Mouse (Mus musculus) limb, embryonic 10.5 days (tissue): ENCODE data around the gene Gm49396. TPM values are rescaled to one million over a fixed set of nuclear protein-coding genes. Genes with fewer than 3 reads are reported as not detected.

ENCODE experiments used
- DNase-seq: peaks from one replicate; pipeline ENCODE4 v3.0.0-alpha.2; 2017; ENCODE audit warnings: low spot score
- H3K27ac ChIP-seq: fragments of 300-500 bp; sonication (generic); 2 replicates; pipeline ENCODE4 v1.5.1; 2016; ENCODE audit warnings: mild to moderate bottlenecking
- H3K27me3 ChIP-seq: fragments of 300-500 bp; sonication (generic); 2 replicates; pipeline ENCODE4 v1.6.1; 2016; ENCODE audit warnings: low read depth, mild to moderate bottlenecking; ENCODE audit not compliant: poor library complexity, severe bottlenecking
- H3K36me3 ChIP-seq: fragments of 300-500 bp; sonication (generic); 2 replicates; pipeline ENCODE4 v1.6.1; 2016; ENCODE audit warnings: mild to moderate bottlenecking, moderate library complexity
- H3K4me1 ChIP-seq: fragments of 300-500 bp; sonication (generic); 2 replicates; pipeline ENCODE4 v1.6.1; 2016
- H3K4me3 ChIP-seq: fragments of 300-500 bp; sonication (generic); 2 replicates; pipeline ENCODE4 v1.5.1; 2016; ENCODE audit warnings: mild to moderate bottlenecking, moderate library complexity
- H3K9me3 ChIP-seq: fragments of 300-500 bp; sonication (generic); replicated peaks from 2 replicates; pipeline ENCODE4 v1.6.1; 2016; ENCODE audit warnings: mild to moderate bottlenecking
- WGBS: fragments of 180-500 bp; shearing (Covaris S2); methylation state at CpG from one replicate; pipeline ENCODE4 v1.1.7; 2016; 5-methylcytosine and 5-hydroxymethylcytosine counted together
- polyA plus RNA-seq: library from polyadenylated mRNA; unstranded; fragments of >200 nt; fragmentation: Nextera tagmentation; extraction: Ambion mirVana; gene quantifications from 2 replicates; pipeline ENCODE4 v1.2.1, GENCODE M21; 2016

Gene Gm49396
- 13.4 and 15.3 TPM in 2 replicates for polyA plus RNA-seq

DNA sequence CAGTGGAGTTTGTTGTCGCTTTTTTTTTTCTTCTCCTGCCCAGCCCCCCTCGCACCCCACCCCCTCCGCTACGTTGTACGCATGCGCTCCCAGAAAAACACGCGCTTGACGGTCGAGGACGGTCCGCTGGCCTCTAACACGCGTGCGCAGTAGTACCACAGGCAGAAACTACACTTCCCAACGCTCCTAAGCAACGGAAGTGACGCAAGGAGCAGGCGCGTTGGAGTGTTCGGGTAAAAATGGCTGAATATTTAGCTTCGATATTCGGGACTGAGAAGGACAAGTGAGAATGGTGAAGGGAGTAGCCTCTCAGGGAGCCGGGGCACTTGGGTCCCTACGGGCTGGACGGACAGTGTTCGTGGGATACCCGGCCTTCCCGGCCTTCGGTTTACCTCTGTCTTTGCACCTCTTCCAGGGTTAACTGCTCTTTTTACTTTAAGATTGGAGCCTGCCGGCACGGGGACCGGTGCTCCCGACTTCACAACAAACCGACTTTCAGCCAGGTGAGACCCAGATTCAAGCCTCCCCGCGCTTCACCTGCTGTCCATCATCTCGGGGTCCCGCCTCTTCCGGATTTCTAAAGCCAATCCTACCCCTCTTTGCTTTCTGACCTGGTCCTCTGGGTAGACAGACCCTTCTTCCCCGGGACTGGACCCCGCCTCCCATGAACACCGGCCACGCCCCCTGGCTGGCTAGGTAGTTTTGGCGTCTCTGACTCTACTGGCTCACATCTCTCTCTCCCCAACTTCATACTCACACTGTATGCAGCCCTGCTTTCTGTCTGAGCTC, at the start of gene Gm49396, which contains the start of the genes U2af1l4 and Psenen:
Gm49396 (plus strand) TSS at position 228 of the 789 bp plus-strand sequence.
U2af1l4 (plus strand) TSS at position 185 of the 789 bp plus-strand sequence.
Psenen (minus strand) TSS at position 511 of the 789 bp plus-strand sequence.
- Histone ChIP-seq H3K27ac (peak within 1 kb of the TSS; percentile 93), H3K4me1 (peaks cover 26% of the 10 kb centered on the region), H3K9me3 (no peaks in the 10 kb centered on the region), H3K4me3 (peak within 1 kb of the TSS; percentile 77), H3K36me3 (peaks cover 38% of the 10 kb centered on the region), H3K27me3 (no peaks in the 10 kb centered on the region)
- DNase-seq = peak; percentile 97
- WGBS = under 1% methylated on average over 45 of the region's 45 CpGs

DNA sequence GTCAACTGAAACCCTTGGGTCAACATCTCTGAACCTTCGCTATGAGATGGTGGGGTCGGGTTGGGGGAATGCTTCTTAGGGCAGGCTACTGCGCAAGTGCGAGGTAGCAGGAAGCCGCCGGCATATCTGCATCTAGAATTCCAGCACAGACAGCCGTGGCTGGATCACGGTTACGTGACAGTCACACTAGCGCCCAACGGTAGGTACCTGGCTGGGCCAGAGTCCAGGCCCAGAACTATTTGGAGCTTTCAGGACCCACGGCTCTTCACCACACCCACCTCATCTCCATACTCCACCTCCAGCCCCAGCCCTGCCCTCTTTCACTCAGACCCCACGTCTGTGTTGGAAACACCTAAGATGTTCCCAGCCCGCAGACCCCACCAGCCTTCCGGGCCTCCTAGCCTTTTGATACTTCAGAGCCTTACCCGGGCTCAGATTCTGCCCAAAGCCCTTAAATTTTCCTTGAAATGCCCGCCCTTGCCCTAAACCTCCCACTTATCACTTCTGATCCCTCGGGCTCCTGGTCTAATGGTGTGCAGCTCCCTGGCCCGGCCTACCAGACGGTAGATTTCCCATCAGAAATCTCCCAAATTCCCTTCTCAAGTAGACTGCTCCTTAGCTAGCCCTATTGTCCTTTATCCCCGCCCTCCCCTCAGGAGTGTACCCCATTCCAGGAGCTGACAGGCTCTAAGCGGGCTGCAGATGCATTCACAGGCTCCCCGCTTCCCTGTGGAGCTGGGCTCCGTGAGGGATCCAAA, 48.0 kb upstream of the Gm49396 start:
- Histone ChIP-seq H3K4me1 (no peaks in the 10 kb centered on the region), H3K27me3 (peaks cover 13% of the 10 kb centered on the region; the same call in 1 of the 2 replicates), H3K4me3 (no peak overlapping the region), H3K27ac (no peak overlapping the region), H3K9me3 (no peaks in the 10 kb centered on the region), H3K36me3 (no peaks in the 10 kb centered on the region)
- DNase-seq = no peak
- WGBS = 53% methylated on average over 24 of the region's 24 CpGs

DNA sequence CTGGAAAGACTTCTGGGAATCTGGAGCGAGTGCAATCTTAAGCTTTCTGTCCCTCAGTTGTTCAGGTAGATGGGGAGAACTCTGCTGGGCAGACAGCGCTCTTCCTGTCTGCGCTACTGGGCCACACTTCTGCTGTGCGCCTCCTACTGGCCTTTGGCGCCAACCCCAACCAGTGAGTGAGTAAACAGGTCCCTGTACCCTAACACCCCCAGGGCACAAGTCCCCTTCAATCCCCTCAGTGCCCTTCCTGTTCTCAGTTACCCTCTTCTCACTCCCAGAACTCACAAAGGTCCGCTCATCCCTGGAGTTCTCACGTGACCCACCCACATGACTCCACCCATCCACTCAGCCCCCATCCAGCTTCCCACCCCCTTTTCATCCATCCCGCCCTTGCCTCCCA, 44.8 kb upstream of the Gm49396 start:
- 41% methylated on average over 8 of the region's 8 CpGs for WGBS

DNA sequence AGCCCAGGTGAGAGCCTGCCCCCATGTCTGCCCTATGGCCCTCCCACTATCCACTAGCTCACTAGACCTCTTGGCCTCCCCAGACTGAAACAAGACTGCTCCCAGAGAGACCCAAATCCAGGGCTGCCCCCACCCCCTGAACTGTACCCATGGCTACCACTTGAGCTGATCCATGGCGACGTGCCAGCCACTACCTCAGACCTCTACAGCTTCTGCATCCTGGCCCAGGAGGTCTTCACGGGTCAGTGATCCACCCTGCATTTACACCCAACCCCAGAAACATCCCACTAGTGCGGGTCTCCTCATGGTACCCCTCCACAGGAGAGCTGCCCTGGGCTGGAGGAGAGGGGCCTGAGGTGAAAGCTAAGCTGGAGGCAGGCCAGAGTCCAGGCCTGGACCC, 42.7 kb upstream of the Gm49396 start:
- Histone ChIP-seq H3K4me3 (no peak overlapping the region), H3K27me3 (peaks cover 12% of the 10 kb centered on the region; the same call in 1 of the 2 replicates), H3K4me1 (0 out of 2 replicates have a peak, but pooled peaks cover 4% of the 10 kb centered on the region), H3K9me3 (no peaks in the 10 kb centered on the region), H3K27ac (no peak overlapping the region), H3K36me3 (peaks cover 29% of the 10 kb centered on the region)
- 86% methylated on average over 4 of the region's 4 CpGs for WGBS
- DNase-seq = no peak

More for the DNA sequence above, 44.8 kb upstream of the Gm49396 start:
- Histone ChIP-seq H3K4me3 (no peak overlapping the region), H3K36me3 (peaks cover 8% of the 10 kb centered on the region), H3K27ac (no peak overlapping the region), H3K4me1 (0 out of 2 replicates have a peak, but pooled peaks cover 4% of the 10 kb centered on the region), H3K9me3 (no peaks in the 10 kb centered on the region), H3K27me3 (peaks cover 16% of the 10 kb centered on the region; the same call in 1 of the 2 replicates)
- no peak for DNase-seq

DNA sequence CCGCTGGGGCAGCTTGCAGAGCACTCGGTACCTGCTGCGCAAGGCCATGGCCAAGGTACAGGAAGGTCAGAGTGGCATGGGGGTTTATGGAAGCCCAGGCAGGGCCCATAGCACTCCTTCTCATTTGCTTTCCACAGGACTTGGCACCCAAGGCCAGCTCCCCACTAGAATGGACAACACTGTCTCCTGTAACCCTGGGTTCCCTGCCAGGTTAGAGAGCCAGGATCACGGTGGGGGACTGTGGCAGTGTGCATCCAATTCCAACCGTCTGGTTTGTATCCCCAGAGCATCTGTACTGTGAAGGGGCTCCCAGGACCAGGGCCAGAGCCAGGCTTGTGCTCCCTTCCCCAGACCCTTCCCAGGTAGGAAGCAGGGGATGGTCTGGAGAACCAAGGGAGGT, 42.3 kb upstream of the Gm49396 start:
- DNase-seq = no peak
- no peak overlapping the region for H3K27ac ChIP-seq
- no peak overlapping the region for H3K4me3 ChIP-seq
- peaks cover 5% of the 10 kb centered on the region for H3K4me1 ChIP-seq
- peaks cover 33% of the 10 kb centered on the region for H3K36me3 ChIP-seq
- H3K9me3 ChIP-seq = no peaks in the 10 kb centered on the region
- WGBS = 83% methylated on average over 5 of the region's 5 CpGs
- H3K27me3 ChIP-seq = peaks cover 7% of the 10 kb centered on the region; the same call in 1 of the 2 replicates

DNA sequence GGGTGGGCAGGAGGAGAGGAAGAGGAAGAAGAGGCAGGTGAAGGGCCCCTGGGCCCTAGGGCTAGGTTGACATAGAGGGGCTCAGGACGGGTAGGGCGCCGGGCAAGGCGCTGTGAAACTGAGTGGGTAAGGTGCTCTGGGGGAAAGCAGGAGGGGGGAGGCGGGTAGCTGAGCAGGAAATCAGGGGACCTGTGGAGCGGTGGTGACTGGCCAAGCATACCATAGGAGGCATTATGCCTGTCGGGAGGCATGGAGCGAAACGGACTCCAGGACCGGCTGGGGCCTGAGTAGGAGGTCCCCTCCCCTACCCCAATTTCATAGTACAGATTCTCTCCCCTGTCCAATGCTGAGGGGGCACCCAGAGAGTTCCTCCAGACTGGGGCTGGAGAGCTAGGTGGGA, 40.3 kb upstream of the Gm49396 start:
- peak; percentile 26 for DNase-seq
- no peaks in the 10 kb centered on the region for H3K9me3 ChIP-seq
- no peak overlapping the region for H3K4me3 ChIP-seq
- H3K36me3 ChIP-seq = peaks cover 54% of the 10 kb centered on the region
- 77% methylated on average over 10 of the region's 10 CpGs for WGBS
- H3K27me3 ChIP-seq = peaks cover 10% of the 10 kb centered on the region
- no peak overlapping the region for H3K27ac ChIP-seq
- peaks cover 17% of the 10 kb centered on the region for H3K4me1 ChIP-seq

DNA sequence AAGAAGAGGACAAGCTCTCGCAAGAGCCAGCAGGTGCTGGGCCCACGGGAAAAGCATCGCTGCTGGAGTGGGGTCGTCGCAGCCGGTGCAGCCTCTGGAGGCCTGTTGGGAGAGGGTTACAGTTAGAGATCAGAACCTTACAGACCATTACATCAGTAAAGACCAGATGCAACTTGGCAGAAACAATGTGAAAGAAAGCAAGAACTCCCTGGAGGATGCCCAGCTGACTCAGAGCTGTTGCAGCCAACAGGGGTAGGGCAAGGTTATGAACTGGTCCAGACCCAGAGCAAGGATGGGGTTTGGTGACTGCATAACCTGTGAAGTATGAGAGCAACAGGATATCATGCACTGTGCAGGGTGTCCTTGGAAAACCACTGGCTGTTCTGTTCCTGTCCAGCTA, 38.7 kb upstream of the Gm49396 start:
- no peak overlapping the region for H3K27ac ChIP-seq
- H3K4me3 ChIP-seq = no peak overlapping the region
- DNase-seq = no peak
- 79% methylated on average over 6 of the region's 6 CpGs for WGBS
- no peaks in the 10 kb centered on the region for H3K9me3 ChIP-seq
- peaks cover 10% of the 10 kb centered on the region for H3K27me3 ChIP-seq
- peaks cover 17% of the 10 kb centered on the region for H3K4me1 ChIP-seq
- H3K36me3 ChIP-seq = peaks cover 70% of the 10 kb centered on the region

DNA sequence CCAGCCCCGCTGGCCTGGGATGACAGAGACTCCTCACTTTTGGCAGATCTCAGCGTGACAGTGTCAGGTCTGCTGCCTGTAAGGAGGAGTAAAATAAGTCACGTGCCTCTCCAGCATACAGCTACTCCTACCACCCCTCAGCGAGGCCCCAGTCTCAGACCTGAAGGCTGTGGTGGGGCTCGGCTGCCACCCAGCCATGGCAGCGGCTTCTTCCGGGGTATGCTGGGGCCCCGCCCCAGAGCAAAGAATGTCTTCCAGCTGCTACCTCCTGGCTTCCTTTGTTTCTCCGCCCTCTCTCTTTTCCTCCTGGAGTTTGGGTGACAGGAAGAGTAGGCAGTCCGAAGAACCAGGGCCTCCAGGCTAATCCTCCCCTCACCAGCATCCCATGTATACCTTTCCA, 37.2 kb upstream of the Gm49396 start:
- Histone ChIP-seq H3K9me3 (no peaks in the 10 kb centered on the region), H3K27ac (peak overlapping the region; percentile 72), H3K36me3 (peaks cover 84% of the 10 kb centered on the region), H3K4me1 (peaks cover 17% of the 10 kb centered on the region), H3K4me3 (peak overlapping the region; percentile 27), H3K27me3 (peaks cover 10% of the 10 kb centered on the region)
- DNase-seq = no peak
- WGBS = 20% methylated on average over 10 of the region's 10 CpGs

DNA sequence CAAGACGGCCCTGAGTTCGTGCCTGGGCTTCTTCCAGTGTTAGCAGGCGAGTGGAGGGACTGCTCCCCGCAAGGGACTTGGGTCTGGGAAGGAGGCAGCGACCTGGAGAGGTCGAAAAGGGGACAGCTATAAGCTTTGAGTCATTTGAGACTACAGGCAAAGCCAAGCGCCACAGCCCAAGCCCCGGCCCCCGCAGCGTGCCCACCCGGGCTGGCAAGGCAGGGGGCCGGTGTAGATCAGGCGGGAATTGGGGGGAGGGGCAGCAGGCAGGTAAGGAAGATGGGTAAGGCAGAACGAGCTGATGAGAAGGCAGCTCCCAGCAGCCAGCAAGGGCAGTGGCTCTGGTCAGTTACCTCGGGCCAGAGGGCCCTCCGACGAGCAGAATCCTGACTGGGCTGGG, 36.7 kb upstream of the Gm49396 start:
- H3K4me1 ChIP-seq = peaks cover 16% of the 10 kb centered on the region
- peak overlapping the region; percentile 72 for H3K27ac ChIP-seq
- H3K27me3 ChIP-seq = peaks cover 10% of the 10 kb centered on the region
- peaks cover 89% of the 10 kb centered on the region for H3K36me3 ChIP-seq
- 16% methylated on average over 16 of the region's 17 CpGs for WGBS
- peak overlapping the region; percentile 27 for H3K4me3 ChIP-seq
- no peak for DNase-seq
- no peaks in the 10 kb centered on the region for H3K9me3 ChIP-seq

DNA sequence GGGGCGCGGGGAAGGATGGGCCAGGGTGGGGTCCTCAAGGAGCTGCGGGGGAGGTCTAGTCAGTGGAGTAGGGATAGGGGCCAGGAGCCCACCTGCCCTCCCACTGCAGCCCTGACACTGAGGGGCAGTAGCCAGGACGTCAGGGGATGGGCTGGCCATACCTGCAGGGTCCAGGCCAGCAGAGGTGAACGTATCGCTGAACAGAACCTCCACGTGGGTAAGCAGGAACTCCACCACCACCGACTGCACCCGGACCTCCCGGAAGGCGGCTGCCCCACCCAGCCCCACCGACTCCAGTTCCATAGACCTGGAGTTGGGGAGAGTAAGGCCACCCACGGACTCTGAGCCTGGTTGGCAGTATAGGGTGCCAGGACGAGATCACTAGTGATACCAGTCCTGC, 36.2 kb upstream of the Gm49396 start:
- WGBS = 72% methylated on average over 14 of the region's 14 CpGs
- Histone ChIP-seq H3K27ac (peak overlapping the region; percentile 72; the same call in 1 of the 2 replicates), H3K4me1 (peaks cover 13% of the 10 kb centered on the region), H3K4me3 (0 out of 2 replicates have a peak overlapping the region, but pooled peaks have one; percentile 27), H3K27me3 (peaks cover 10% of the 10 kb centered on the region), H3K36me3 (peaks cover 95% of the 10 kb centered on the region), H3K9me3 (no peaks in the 10 kb centered on the region)
- DNase-seq = no peak

DNA sequence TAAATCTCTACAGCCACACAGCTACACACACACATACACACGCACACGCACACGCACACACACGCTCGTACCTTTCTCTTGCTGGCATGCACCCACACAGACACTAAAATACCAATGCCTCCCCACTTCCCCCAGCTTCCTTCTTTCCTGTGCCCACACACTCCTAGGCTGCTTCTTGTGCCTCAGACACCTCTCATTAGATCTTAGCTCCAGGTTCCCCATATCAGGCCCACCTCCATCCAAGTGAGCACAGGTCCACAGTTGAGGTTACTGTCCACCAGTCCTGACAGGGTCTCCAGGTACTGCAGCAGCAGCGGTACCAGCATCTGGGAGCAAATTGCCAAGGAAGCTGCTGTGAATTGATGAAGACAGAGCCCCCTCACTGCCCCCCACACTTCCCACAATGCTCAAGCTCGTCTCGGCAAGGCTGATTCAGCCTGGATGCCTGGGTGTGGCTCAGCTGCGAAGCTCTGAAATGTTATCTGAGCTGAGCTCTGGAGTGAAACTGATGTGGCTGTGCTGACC, 31.8 kb upstream of the Gm49396 start:
- peaks cover 34% of the 10 kb centered on the region for H3K4me1 ChIP-seq
- H3K27me3 ChIP-seq = peaks cover 17% of the 10 kb centered on the region
- 85% methylated on average over 9 of the region's 9 CpGs for whole genome bisulfite sequencing
- H3K27ac ChIP-seq = no peak overlapping the region
- H3K4me3 ChIP-seq = no peak overlapping the region
- no peaks in the 10 kb centered on the region for H3K9me3 ChIP-seq
- no peak for DNase-seq
- peaks cover 68% of the 10 kb centered on the region for H3K36me3 ChIP-seq

DNA sequence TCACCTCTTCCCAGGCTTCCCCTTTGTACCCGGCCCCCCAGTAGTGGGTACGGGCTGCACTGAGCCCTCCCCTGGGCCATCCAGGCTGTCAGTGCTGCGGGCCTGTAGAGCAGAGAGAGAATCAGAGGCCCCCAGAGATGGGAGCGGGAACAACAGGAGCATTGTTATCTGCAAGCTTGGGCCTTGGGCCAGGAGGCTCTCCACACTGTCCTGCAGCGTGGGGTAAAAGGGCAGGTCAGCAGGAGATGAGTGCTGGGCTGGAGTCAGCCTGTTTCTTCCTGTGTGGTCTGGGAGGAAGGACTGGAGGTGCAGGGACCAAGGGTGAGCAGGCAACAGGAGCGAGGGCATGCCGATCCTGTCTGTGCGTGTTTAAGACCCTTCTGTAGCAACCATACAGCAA, 30.2 kb upstream of the Gm49396 start:
- H3K4me1 ChIP-seq = peaks cover 26% of the 10 kb centered on the region
- no peak overlapping the region; the same call in 1 of the 2 replicates for H3K4me3 ChIP-seq
- peaks cover 54% of the 10 kb centered on the region for H3K36me3 ChIP-seq
- WGBS = 40% methylated on average over 8 of the region's 8 CpGs
- H3K27ac ChIP-seq = no peak overlapping the region
- H3K9me3 ChIP-seq = no peaks in the 10 kb centered on the region
- peaks cover 11% of the 10 kb centered on the region for H3K27me3 ChIP-seq
- no peak for DNase-seq
